In genomic region chr11:43773725-43774124, GRCm38 (mm10) we compare ENCODE assay signal across 8 mouse cellular contexts. TPM values are rescaled to one million over a fixed set of nuclear protein-coding genes. Genes with fewer than 3 reads are reported as not detected.
A peak's percentile ranks its signal among the peaks of the same experiment; 100 is the strongest.
DNase-seq lines count a peak whose midpoint lies in the region; ATAC-seq and TF ChIP-seq lines count a peak whose summit lies in the region.

No protein-coding gene starts in this region.

- H3K9me3 ChIP-seq in stomach, embryonic 15.5 days, result no peaks in the 10 kb centered on the region
- no peaks in the 10 kb centered on the region for H3K9me3 ChIP-seq in stomach, postnatal 0 days (ENCODE audit: control insufficient read depth, low read length)
- H3K9me3 ChIP-seq in limb, embryonic 13.5 days, result no peaks in the 10 kb centered on the region

- no peak overlapping the region for H3K27ac ChIP-seq in stomach, embryonic 15.5 days
- H3K27ac ChIP-seq in stomach, postnatal 0 days (replicated peaks), result no peak overlapping the region
- no peak overlapping the region for H3K27ac ChIP-seq in limb, embryonic 13.5 days

- 0 out of 2 replicates have a peak, but pooled peaks have one; percentile 31 for ATAC-seq in stomach, embryonic 15.5 days (ENCODE audit: insufficient read depth, low FRiP score, low read depth)
- no peak for ATAC-seq in stomach, postnatal 0 days (ENCODE audit: low FRiP score, low TSS enrichment)
- 0 out of 2 replicates have a peak, but pooled peaks have one; percentile 28 for ATAC-seq in limb, embryonic 13.5 days (ENCODE audit: low FRiP score, low read depth)
- no peak for ATAC-seq in inflammation-experienced regulatory T-cells, adult 6 months

- H3K4me3 ChIP-seq in stomach, embryonic 15.5 days (replicated peaks), result no peak overlapping the region
- no peak overlapping the region for H3K4me3 ChIP-seq in stomach, postnatal 0 days (ENCODE audit: low read depth, low read length)
- H3K4me3 ChIP-seq in limb, embryonic 13.5 days, result no peak overlapping the region

- no peak for TF ChIP-seq CTCF in stomach, postnatal 0 days (IDR thresholded peaks at IDR 0.05; ENCODE audit: low read depth)

- no peak for TF ChIP-seq EP300 in stomach, postnatal 0 days (optimal IDR thresholded peaks at IDR 0.05)

- H3K27me3 ChIP-seq in stomach, embryonic 15.5 days (replicated peaks), result peaks cover 16% of the 10 kb centered on the region
- no peaks in the 10 kb centered on the region for H3K27me3 ChIP-seq in stomach, postnatal 0 days (ENCODE audit: control insufficient read depth, insufficient read depth, low read length)
- H3K27me3 ChIP-seq in limb, embryonic 13.5 days, result peaks cover 49% of the 10 kb centered on the region

- no peak overlapping the region for H3K9ac ChIP-seq in stomach, embryonic 15.5 days
- H3K9ac ChIP-seq in stomach, postnatal 0 days (ENCODE audit: low read length), result no peak overlapping the region; the same call in 1 of the 2 replicates
- no peak overlapping the region for H3K9ac ChIP-seq in limb, embryonic 13.5 days

- H3K4me2 ChIP-seq in stomach, embryonic 15.5 days, result no peak overlapping the region
- H3K4me2 ChIP-seq in stomach, postnatal 0 days (replicated peaks; ENCODE audit: low read depth), result no peak overlapping the region
- no peak overlapping the region for H3K4me2 ChIP-seq in limb, embryonic 13.5 days (replicated peaks)

- DNase-seq in adrenal gland, adult 2 months, result peak; percentile 7
- no peak for DNase-seq in adrenal gland, adult (ENCODE audit: inconsistent age in 2 of 2, low spot score in 1 of 2)
- DNase-seq in stomach, postnatal 0 days (ENCODE audit: low spot score), result no peak
- no peak for DNase-seq in testis, postnatal 10 days (ENCODE audit: low spot score)
- DNase-seq in retina, postnatal 1 day, result no peak

- no peaks in the 10 kb centered on the region for H3K36me3 ChIP-seq in stomach, embryonic 15.5 days
- no peaks in the 10 kb centered on the region for H3K36me3 ChIP-seq in stomach, postnatal 0 days (ENCODE audit: control insufficient read depth, insufficient read depth, low read length)
- no peaks in the 10 kb centered on the region for H3K36me3 ChIP-seq in limb, embryonic 13.5 days

- H3K4me1 ChIP-seq in stomach, embryonic 15.5 days, result peaks cover 10% of the 10 kb centered on the region; the same call in 1 of the 2 replicates
- no peaks in the 10 kb centered on the region for H3K4me1 ChIP-seq in stomach, postnatal 0 days (replicated peaks; ENCODE audit: control insufficient read depth, insufficient read depth)
- peaks cover 3% of the 10 kb centered on the region; the same call in 1 of the 2 replicates for H3K4me1 ChIP-seq in limb, embryonic 13.5 days

- WGBS in stomach, embryonic 15.5 days, result 22% methylated on average over 5 of the region's 5 CpGs
- WGBS in stomach, postnatal 0 days, result 22% methylated on average over 5 of the region's 5 CpGs
- WGBS in limb, embryonic 13.5 days, result 27% methylated on average over 5 of the region's 5 CpGs

RNA-seq across cellular contexts. Expression of gene Ttc1, which starts 25.9 kb away (rescaled TPM):
- total RNA-seq in adrenal gland, adult 2 months (2021), result 10 to 100 TPM; 53.5 to 59.2 TPM
- 3.0 and 3.8 TPM in 2 replicates for polyA plus RNA-seq in adrenal gland, adult 2 months (2012; rRNA removed)
- polyA plus RNA-seq in stomach, embryonic 15.5 days (2015; fragmentation: Nextera tagmentation; extraction: Ambion mirVana), result 56.1 and 57.7 TPM in 2 replicates
- 54.7 TPM in 2 replicates for polyA plus RNA-seq in stomach, postnatal 0 days (2015; fragmentation: Nextera tagmentation; extraction: Ambion mirVana)
- polyA plus RNA-seq in limb, embryonic 13.5 days (2015; fragmentation: Nextera tagmentation; extraction: Ambion mirVana), result 77.2 and 80.4 TPM in 2 replicates
- polyA plus RNA-seq in inflammation-experienced regulatory T-cells, adult 6 months (2017; shearing (Covaris generic)), result 100 to 1,000 TPM; 104 to 107 (median 107) TPM

Comparison
In these comparisons a context has a peak if more than half of its experiments do, and no peak if none do; other contexts are left out.
1. ATAC-seq: peak in stomach, embryonic 15.5 days (single experiment) and limb, embryonic 13.5 days (single experiment); none in stomach, postnatal 0 days (single experiment) and inflammation-experienced regulatory T-cells, adult 6 months (single experiment).
2. RNA of gene Ttc1, which starts 25.9 kb away (polyA plus RNA-seq): 104 to 107 TPM in inflammation-experienced regulatory T-cells, adult 6 months, 77.2 to 80.4 TPM in limb, embryonic 13.5 days, 56.1 to 57.7 TPM in stomach, embryonic 15.5 days and 54.7 TPM in stomach, postnatal 0 days; 3.0 to 3.8 TPM in adrenal gland, adult 2 months; every median in the first group is over 10 times any median in the second.